Mouse (Mus musculus): ENCODE measurements around the gene Pnma5. TPM values are rescaled to one million over a fixed set of nuclear protein-coding genes. Genes with fewer than 3 reads are reported as not detected.

Pnma5 gene
- total and polyA plus RNA-seq, 3 experiments = 0.08 to 0.11 TPM; not detected in 1

- TF ChIP-seq MAX (IDR thresholded peaks at IDR 0.05; ENCODE audit: low read length) = no peak
- no peak for TF ChIP-seq NRF1 (IDR thresholded peaks at IDR 0.05; ENCODE audit: insufficient read depth, low read depth, low read length, poor library complexity, severe bottlenecking)
Observed at GRCm38 (mm10) chrX:73003110-73003509, 33.8 kb downstream of the Pnma5 start (continued).

GRCm38 (mm10) chrX:72995542-72995941 is 41.4 kb downstream of the Pnma5 start:
- H3K36me3 ChIP-seq (ENCODE audit: control insufficient read depth in 1 of 2, insufficient read depth in 2 of 2, low read length in 2 of 2) = no peaks in the 10 kb centered on the region
- no peak for TF ChIP-seq TAL1 (IDR thresholded peaks at IDR 0.05; ENCODE audit: low read length)
- no peak for TF ChIP-seq MYB (IDR thresholded peaks at IDR 0.05; ENCODE audit: low read depth, low read length)
- TF ChIP-seq E2F4 (IDR thresholded peaks at IDR 0.05; ENCODE audit: borderline replicate concordance, low read depth, low read length) = no peak
- TF ChIP-seq POLR2AphosphoS5 (IDR thresholded peaks at IDR 0.05; ENCODE audit: borderline replicate concordance, low read depth, low read length) = no peak
- TF ChIP-seq POLR2A (IDR thresholded peaks at IDR 0.05; ENCODE audit: control insufficient read depth in 1 of 2, insufficient read depth in 1 of 2, low read depth in 1 of 2, low read length in 2 of 2, poor library complexity in 1 of 2) = no peak
- no peak for TF ChIP-seq JUND (IDR thresholded peaks at IDR 0.05; ENCODE audit: low read depth, low read length)
- no peak for TF ChIP-seq CTCF (IDR thresholded peaks at IDR 0.05 in 2 of 3, conservative IDR thresholded peaks at IDR 0.05 in 1 of 3; ENCODE audit: control insufficient read depth in 1 of 3, insufficient read depth in 1 of 3, low read depth in 2 of 3, low read length in 3 of 3, poor library complexity in 1 of 3, severe bottlenecking in 1 of 3)
- TF ChIP-seq ETS1 (IDR thresholded peaks at IDR 0.05; ENCODE audit: low read depth, low read length) = no peak
- TF ChIP-seq USF1 (IDR thresholded peaks at IDR 0.05; ENCODE audit: low read depth, low read length) = no peak
- no peak for TF ChIP-seq MAZ (IDR thresholded peaks at IDR 0.05; ENCODE audit: low read depth, low read length)
- TF ChIP-seq TCF12 (IDR thresholded peaks at IDR 0.05; ENCODE audit: low read depth, low read length) = no peak
- no peak for TF ChIP-seq ZNF384 (IDR thresholded peaks at IDR 0.05; ENCODE audit: low read depth, low read length)

DNA sequence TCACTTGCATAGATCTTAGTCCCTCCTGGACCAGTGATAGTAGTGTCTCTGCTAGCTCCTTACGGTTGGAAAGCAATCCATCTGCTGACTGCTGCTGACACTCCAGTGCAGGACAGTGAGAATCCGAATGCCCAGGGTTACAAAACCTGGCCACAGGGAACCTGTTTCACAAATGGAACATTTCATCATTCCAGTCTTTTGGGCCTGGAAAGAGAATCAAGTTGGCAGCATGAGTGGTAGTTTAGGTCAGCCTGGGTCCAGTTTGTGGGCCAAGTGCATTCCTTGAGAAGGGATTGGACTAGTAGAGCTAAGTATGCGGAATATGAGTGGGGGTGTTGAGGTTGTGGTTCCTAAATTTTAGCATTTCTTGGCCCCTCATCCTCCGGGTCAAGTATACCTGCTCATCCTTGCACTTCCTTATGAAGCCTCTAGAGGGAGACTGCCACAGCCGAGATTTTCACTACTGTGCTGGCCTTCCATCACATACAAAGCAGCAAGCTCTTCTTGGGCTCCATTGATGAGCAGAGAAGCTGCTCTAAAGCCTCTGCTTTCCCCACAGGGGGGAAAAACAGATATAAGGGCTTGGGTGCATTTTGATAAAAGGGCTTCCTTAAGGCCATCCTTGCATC is 44.5 kb downstream of the Pnma5 start:
- DNase-seq (ENCODE audit: low read depth, low spot score) = peak; percentile 23
- TF ChIP-seq CTCF (IDR thresholded peaks at IDR 0.05 in 2 of 3, conservative IDR thresholded peaks at IDR 0.05 in 1 of 3; ENCODE audit: control insufficient read depth in 1 of 3, insufficient read depth in 1 of 3, low read depth in 2 of 3, low read length in 3 of 3, poor library complexity in 1 of 3, severe bottlenecking in 1 of 3) (peak; percentile 39 to 55 (median 52)), SIN3A (IDR thresholded peaks at IDR 0.05; ENCODE audit: low read length) (no peak), BHLHE40 (IDR thresholded peaks at IDR 0.05; ENCODE audit: borderline replicate concordance, low read depth, low read length) (no peak), POLR2A (IDR thresholded peaks at IDR 0.05; ENCODE audit: control insufficient read depth in 1 of 2, insufficient read depth in 1 of 2, low read depth in 1 of 2, low read length in 2 of 2, poor library complexity in 1 of 2) (no peak), SMC3 (IDR thresholded peaks at IDR 0.05; ENCODE audit: low read depth, low read length) (peak; percentile 15; the same call in 1 of the 2 replicates), HCFC1 (IDR thresholded peaks at IDR 0.05; ENCODE audit: low read depth, low read length) (no peak), RAD21 (IDR thresholded peaks at IDR 0.05; ENCODE audit: low read depth, low read length) (peak; percentile 22; the same call in 1 of the 2 replicates), MYB (IDR thresholded peaks at IDR 0.05; ENCODE audit: low read depth, low read length) (no peak), JUND (IDR thresholded peaks at IDR 0.05; ENCODE audit: low read depth, low read length) (no peak)

More at GRCm38 (mm10) chrX:72995542-72995941, 41.4 kb downstream of the Pnma5 start:
- no peak overlapping the region for H3K27ac ChIP-seq (ENCODE audit: control insufficient read depth, low read depth, low read length)
- H3K27me3 ChIP-seq (ENCODE audit: control insufficient read depth in 1 of 2, insufficient read depth in 2 of 2, low read length in 2 of 2) = no peaks in the 10 kb centered on the region
- no peak overlapping the region for H3K9ac ChIP-seq (ENCODE audit: control insufficient read depth, low read depth, low read length, poor library complexity, severe bottlenecking)
- H3K4me3 ChIP-seq (ENCODE audit: control insufficient read depth in 1 of 2, insufficient read depth in 1 of 2, low read depth in 2 of 2, low read length in 2 of 2) = no peak overlapping the region
- H3K9me3 ChIP-seq (replicated peaks; ENCODE audit: insufficient read depth, low read length) = no peaks in the 10 kb centered on the region
- no peaks in the 10 kb centered on the region for H3K79me2 ChIP-seq (ENCODE audit: control insufficient read depth, insufficient read depth, low read length, poor library complexity)
- no peak for DNase-seq (ENCODE audit: low read depth, low spot score)
- H3K4me1 ChIP-seq (ENCODE audit: control insufficient read depth in 1 of 2, insufficient read depth in 2 of 2, low read length in 2 of 2) = no peaks in the 10 kb centered on the region

More for the DNA sequence above, 44.5 kb downstream of the Pnma5 start:
- H3K4me3 ChIP-seq (ENCODE audit: control insufficient read depth in 1 of 2, insufficient read depth in 1 of 2, low read depth in 2 of 2, low read length in 2 of 2) = no peak overlapping the region
- H3K27me3 ChIP-seq (ENCODE audit: control insufficient read depth in 1 of 2, insufficient read depth in 2 of 2, low read length in 2 of 2) = no peaks in the 10 kb centered on the region
- peaks cover 0 to 2% of the 10 kb centered on the region in 2 experiments; a peak in 1 of 4 replicates for H3K4me1 ChIP-seq (ENCODE audit: control insufficient read depth in 1 of 2, insufficient read depth in 2 of 2, low read length in 2 of 2)
- no peak overlapping the region for H3K27ac ChIP-seq (ENCODE audit: control insufficient read depth, low read depth, low read length)
- H3K9me3 ChIP-seq (replicated peaks; ENCODE audit: insufficient read depth, low read length) = no peaks in the 10 kb centered on the region
- H3K79me2 ChIP-seq (ENCODE audit: control insufficient read depth, insufficient read depth, low read length, poor library complexity) = no peaks in the 10 kb centered on the region
- H3K36me3 ChIP-seq (ENCODE audit: control insufficient read depth in 1 of 2, insufficient read depth in 2 of 2, low read length in 2 of 2) = no peaks in the 10 kb centered on the region
- H3K9ac ChIP-seq (ENCODE audit: control insufficient read depth, low read depth, low read length, poor library complexity, severe bottlenecking) = no peak overlapping the region

Data from MEL (cell line).